Mouse (Mus musculus) lung, postnatal 0 days (tissue): ENCODE results near the gene Grm4. TPM values are rescaled to one million over a fixed set of nuclear protein-coding genes. Genes with fewer than 3 reads are reported as not detected.

ENCODE experiments used
- ATAC-seq: fragments of 200-750 bp; cut with Nextera tagmentation; 2 replicates; pipeline ENCODE4 v1.8.0; 2017; ENCODE audit warnings: moderate library complexity
- DNase-seq: peaks from one replicate; pipeline ENCODE4 v3.0.0-alpha.2; 2016; ENCODE audit warnings: low spot score
- H3K27ac ChIP-seq: fragments of 300-500 bp; sonication (generic); 2 replicates; pipeline ENCODE4 v1.5.1; 2014; ENCODE audit warnings: antibody characterized with exemption, mild to moderate bottlenecking, low read length, mixed read lengths
- H3K27me3 ChIP-seq: fragments of 300-500 bp; sonication (generic); replicated peaks from 2 replicates; pipeline ENCODE4 v1.6.1; 2014; ENCODE audit warnings: low read length, mixed read lengths; ENCODE audit not compliant: insufficient read depth
- H3K36me3 ChIP-seq: fragments of 300-500 bp; sonication (generic); 2 replicates; pipeline ENCODE4 v1.6.1; 2014; ENCODE audit warnings: low read length, mixed read lengths; ENCODE audit not compliant: insufficient read depth
- H3K4me1 ChIP-seq: fragments of 300-500 bp; sonication (generic); 2 replicates; pipeline ENCODE4 v1.6.1; 2014; ENCODE audit warnings: antibody characterized with exemption, low read depth, low read length, mixed read lengths; ENCODE audit not compliant: insufficient read depth
- H3K4me2 ChIP-seq: fragments of 300-500 bp; sonication (generic); replicated peaks from 2 replicates; pipeline ENCODE4 v1.6.1; 2014; ENCODE audit warnings: low read depth, mild to moderate bottlenecking, low read length, moderate library complexity, mixed read lengths
- H3K4me3 ChIP-seq: fragments of 300-500 bp; sonication (generic); 2 replicates; pipeline ENCODE4 v1.5.1; 2014; ENCODE audit warnings: low read depth, low read length
- H3K9ac ChIP-seq: fragments of 300-500 bp; sonication (generic); replicated peaks from 2 replicates; pipeline ENCODE4 v1.6.1; 2014; ENCODE audit warnings: low read depth, mild to moderate bottlenecking
- H3K9me3 ChIP-seq: fragments of 300-500 bp; sonication (generic); 2 replicates; pipeline ENCODE4 v1.6.1; 2016; ENCODE audit warnings: low read length, mixed read lengths
- CTCF ChIP-seq: IDR thresholded peaks from 2 replicates; pipeline ENCODE4 v1.5.1; 2016; ENCODE audit warnings: antibody characterized with exemption, mild to moderate bottlenecking
- EP300 ChIP-seq: IDR thresholded peaks from 2 replicates; pipeline ENCODE4 v1.6.1; 2016; ENCODE audit warnings: antibody characterized with exemption, mild to moderate bottlenecking, control low read depth
- WGBS: fragments of 180-500 bp; shearing (Covaris S2); extraction: QIAGEN DNeasy Blood & Tissue Kit; methylation state at CpG from one replicate; pipeline ENCODE4 v1.1.7; 2014; 5-methylcytosine and 5-hydroxymethylcytosine counted together
- polyA plus RNA-seq: library from polyadenylated mRNA; unstranded; fragments of >200 nt; fragmentation: Nextera tagmentation; extraction: Ambion mirVana; gene quantifications from 2 replicates; pipeline ENCODE4 v1.2.1, GENCODE M21; 2015

Gene Grm4
- polyA plus RNA-seq, 1 experiment from 2014 or later, result not detected

- no peak overlapping the region for H3K4me2 ChIP-seq
- H3K9me3 ChIP-seq, result no peaks in the 10 kb centered on the region
- DNase-seq (no peak), ATAC-seq (no peak)
- no peak overlapping the region for H3K27ac ChIP-seq
- no peaks in the 10 kb centered on the region for H3K4me1 ChIP-seq
- no peak overlapping the region for H3K9ac ChIP-seq
- no peaks in the 10 kb centered on the region for H3K27me3 ChIP-seq
- TF ChIP-seq EP300 (no peak), CTCF (peak; percentile 28)
- 100% methylated on average over 1 of the region's 1 CpGs for WGBS
- H3K36me3 ChIP-seq, result no peaks in the 10 kb centered on the region
- no peak overlapping the region for H3K4me3 ChIP-seq
These were observed 144.1 kb downstream of the Grm4 start for GRCm38 (mm10) chr17:27377151-27377550.

GRCm38 (mm10) chr17:27375551-27375950, 145.7 kb downstream of the Grm4 start:
- Histone ChIP-seq H3K4me2 (no peak overlapping the region), H3K36me3 (no peaks in the 10 kb centered on the region), H3K27ac (no peak overlapping the region), H3K4me1 (no peaks in the 10 kb centered on the region), H3K9me3 (no peaks in the 10 kb centered on the region), H3K4me3 (no peak overlapping the region), H3K9ac (no peak overlapping the region), H3K27me3 (no peaks in the 10 kb centered on the region)
- ATAC-seq (no peak), DNase-seq (no peak)
- TF ChIP-seq CTCF (no peak), EP300 (no peak)
- 75% methylated on average over 5 of the region's 5 CpGs for WGBS

Other genes starting within 250 kb of the Grm4 start
- 41.2 and 50.6 TPM in 2 replicates for gene Hmga1, start 35.1 kb upstream of the Grm4 start, polyA plus RNA-seq
- gene AI413582, start 44.4 kb upstream of the Grm4 start, polyA plus RNA-seq, result 30.8 and 38.6 TPM in 2 replicates
- 47.6 and 54.1 TPM in 2 replicates for gene Nudt3, start 102.1 kb upstream of the Grm4 start, polyA plus RNA-seq
- gene RPS10-NUDT3, start 113.8 kb upstream of the Grm4 start, polyA plus RNA-seq, result not detected in 2 replicates
- 627 and 659 TPM in 2 replicates for gene Rps10, start 115.3 kb upstream of the Grm4 start, polyA plus RNA-seq
- gene Pacsin1, start 134.1 kb upstream of the Grm4 start, polyA plus RNA-seq, result 0.45 and 0.70 TPM in 2 replicates
- gene Spdef, start 207.6 kb upstream of the Grm4 start, polyA plus RNA-seq, result 1.0 and 1.2 TPM in 2 replicates